Mouse (Mus musculus) NIH3T3 (cell line): ENCODE data around the gene Alyref2.
"Not testable (repeated sequence)": the region's sequence is repeated elsewhere in the genome, so short reads cannot be mapped to it uniquely, and the experiment has no call there.

Experiments used
- DNase-seq: peaks from one replicate; pipeline ENCODE4 v3.0.0-alpha.2; 2012; ENCODE audit warnings: low read depth

Gene Alyref2

GRCm38 (mm10) chr1:171503250-171503591 lies at the start of gene Alyref2:
Gene Alyref2 (plus strand): TSS chr1:171503478.
- DNase-seq: peak; percentile 99

- DNase-seq: no peak
Measured at GRCm38 (mm10) chr1:171454926-171455325, 48.4 kb upstream of the Alyref2 start.

- no peak for DNase-seq
Measured at GRCm38 (mm10) chr1:171457568-171457967, 45.7 kb upstream of the Alyref2 start.

- no peak for DNase-seq
Measured at GRCm38 (mm10) chr1:171459791-171460190, 43.5 kb upstream of the Alyref2 start.

- no peak for DNase-seq
Measured at GRCm38 (mm10) chr1:171460551-171461503, 42.5 kb upstream of the Alyref2 start.

GRCm38 (mm10) chr1:171463133-171463532 lies 40.1 kb upstream of the Alyref2 start:
- DNase-seq: no peak

- no peak for DNase-seq
Measured at GRCm38 (mm10) chr1:171465749-171466412, 37.4 kb upstream of the Alyref2 start.

GRCm38 (mm10) chr1:171466565-171466964 lies 36.7 kb upstream of the Alyref2 start:
- no peak for DNase-seq

- no peak for DNase-seq
Measured at GRCm38 (mm10) chr1:171469678-171470077, 33.6 kb upstream of the Alyref2 start.

- DNase-seq: peak; percentile 96
Measured at GRCm38 (mm10) chr1:171470371-171470871, 32.9 kb upstream of the Alyref2 start.

GRCm38 (mm10) chr1:171470896-171471295 lies 32.4 kb upstream of the Alyref2 start:
- peak; percentile 84 for DNase-seq

GRCm38 (mm10) chr1:171471452-171471851 lies 31.8 kb upstream of the Alyref2 start:
- DNase-seq: no peak

- DNase-seq: not testable (repeated sequence)
Measured at GRCm38 (mm10) chr1:171471941-171472340, 31.3 kb upstream of the Alyref2 start.

- DNase-seq: no peak
Measured at GRCm38 (mm10) chr1:171473506-171473905, 29.8 kb upstream of the Alyref2 start.

- DNase-seq: no peak
Measured at GRCm38 (mm10) chr1:171473920-171474640, 29.2 kb upstream of the Alyref2 start.

GRCm38 (mm10) chr1:171477123-171477522 lies 26.2 kb upstream of the Alyref2 start:
- DNase-seq: no peak

- DNase-seq: no peak
Measured at GRCm38 (mm10) chr1:171477758-171478545, 25.3 kb upstream of the Alyref2 start.

GRCm38 (mm10) chr1:171478968-171479367 lies 24.3 kb upstream of the Alyref2 start:
- DNase-seq: peak; percentile 81

GRCm38 (mm10) chr1:171494241-171494640 lies 9.0 kb upstream of the Alyref2 start:
- no peak for DNase-seq

GRCm38 (mm10) chr1:171495371-171495770 lies 7.9 kb upstream of the Alyref2 start:
- no peak for DNase-seq

- no peak for DNase-seq
Measured at GRCm38 (mm10) chr1:171499856-171500255, 3.4 kb upstream of the Alyref2 start.
